Mouse (Mus musculus) forebrain, embryonic 14.5 days (tissue): Measurements from ENCODE around the gene Fndc1. TPM values are rescaled to one million over a fixed set of nuclear protein-coding genes. Genes with fewer than 3 reads are reported as not detected.

Source experiments
- ATAC-seq: fragments of 200-750 bp; cut with Nextera tagmentation; 2 replicates; pipeline ENCODE4 v1.8.0; 2017; ENCODE audit warnings: mild to moderate bottlenecking, moderate library complexity
- DNase-seq: peaks from one replicate; pipeline ENCODE4 v3.0.0-alpha.2; 2015; ENCODE audit warnings: low spot score
- H3K27ac ChIP-seq: fragments of 300-500 bp; sonication (generic); 2 replicates; pipeline ENCODE4 v1.5.1; 2014; ENCODE audit warnings: low read depth, mild to moderate bottlenecking, control low read depth, low read length, moderate library complexity
- H3K27me3 ChIP-seq: fragments of 300-500 bp; sonication (generic); replicated peaks from 2 replicates; pipeline ENCODE4 v1.6.1; 2014; ENCODE audit warnings: low read length, control low read depth, mixed read lengths; ENCODE audit not compliant: control insufficient read depth, insufficient read depth
- H3K36me3 ChIP-seq: fragments of 300-500 bp; sonication (generic); 2 replicates; pipeline ENCODE4 v1.6.1; 2014; ENCODE audit warnings: low read length, control low read depth; ENCODE audit not compliant: control insufficient read depth, insufficient read depth
- H3K4me1 ChIP-seq: fragments of 300-500 bp; sonication (generic); 2 replicates; pipeline ENCODE4 v1.6.1; 2014; ENCODE audit warnings: antibody characterized with exemption, low read length, control low read depth; ENCODE audit not compliant: control insufficient read depth, insufficient read depth
- H3K4me2 ChIP-seq: fragments of 300-500 bp; sonication (generic); 2 replicates; pipeline ENCODE4 v1.6.1; 2014; ENCODE audit warnings: mild to moderate bottlenecking, control low read depth, low read length
- H3K4me3 ChIP-seq: fragments of 300-500 bp; sonication (generic); 2 replicates; pipeline ENCODE4 v1.5.1; 2014; ENCODE audit warnings: low read depth, low read length, control low read depth
- H3K9ac ChIP-seq: fragments of 300-500 bp; sonication (generic); 2 replicates; pipeline ENCODE4 v1.6.1; 2014; ENCODE audit warnings: mild to moderate bottlenecking, low read length, control low read depth, moderate library complexity
- H3K9me3 ChIP-seq: fragments of 300-500 bp; sonication (generic); replicated peaks from 2 replicates; pipeline ENCODE4 v1.6.1; 2016; ENCODE audit warnings: low read length, control low read depth, mixed read lengths; ENCODE audit not compliant: control insufficient read depth
- WGBS: fragments of 180-500 bp; shearing (Covaris S2); extraction: QIAGEN DNeasy Blood & Tissue Kit; methylation state at CpG from one replicate; pipeline ENCODE4 v1.1.7; 2014; 5-methylcytosine and 5-hydroxymethylcytosine counted together
- polyA plus RNA-seq: library from polyadenylated mRNA; unstranded; fragments of >200 nt; fragmentation: Nextera tagmentation; extraction: Ambion mirVana; gene quantifications from 2 replicates; pipeline ENCODE4 v1.2.1, GENCODE M21; 2014

The Fndc1 gene
- polyA plus RNA-seq, 1 experiment from 2014 or later: 1.5 TPM

- no peak overlapping the region for H3K4me2 ChIP-seq
- no peaks in the 10 kb centered on the region for H3K27me3 ChIP-seq
- H3K9me3 ChIP-seq: no peaks in the 10 kb centered on the region
- ATAC-seq (no peak), DNase-seq (no peak)
- no peak overlapping the region for H3K4me3 ChIP-seq
- H3K27ac ChIP-seq: no peak overlapping the region
- no peak overlapping the region for H3K9ac ChIP-seq
- WGBS: 86% methylated on average over 9 of the region's 9 CpGs
- H3K36me3 ChIP-seq: no peaks in the 10 kb centered on the region
- no peaks in the 10 kb centered on the region for H3K4me1 ChIP-seq
Measured at GRCm38 (mm10) chr17:7802483-7802882, 24.6 kb downstream of the Fndc1 start.

- Histone ChIP-seq H3K9ac (no peak overlapping the region), H3K27ac (no peak overlapping the region), H3K36me3 (no peaks in the 10 kb centered on the region), H3K9me3 (no peaks in the 10 kb centered on the region), H3K4me1 (no peaks in the 10 kb centered on the region), H3K27me3 (no peaks in the 10 kb centered on the region), H3K4me2 (no peak overlapping the region), H3K4me3 (no peak overlapping the region)
- ATAC-seq: no peak
- WGBS: 72% methylated on average over 3 of the region's 3 CpGs
- no peak for DNase-seq
Measured at GRCm38 (mm10) chr17:7799894-7800293, 27.2 kb downstream of the Fndc1 start.

- Histone ChIP-seq H3K27me3 (no peaks in the 10 kb centered on the region), H3K4me3 (no peak overlapping the region), H3K4me1 (no peaks in the 10 kb centered on the region), H3K4me2 (no peak overlapping the region), H3K9me3 (no peaks in the 10 kb centered on the region), H3K27ac (no peak overlapping the region), H3K9ac (no peak overlapping the region), H3K36me3 (no peaks in the 10 kb centered on the region)
- 87% methylated on average over 8 of the region's 8 CpGs for WGBS
- no peak for DNase-seq
- no peak for ATAC-seq
Measured at GRCm38 (mm10) chr17:7795584-7795983, 31.5 kb downstream of the Fndc1 start.

- WGBS: 85% methylated on average over 2 of the region's 2 CpGs
- Histone ChIP-seq H3K27me3 (no peaks in the 10 kb centered on the region), H3K36me3 (no peaks in the 10 kb centered on the region), H3K4me3 (no peak overlapping the region), H3K9me3 (no peaks in the 10 kb centered on the region), H3K27ac (no peak overlapping the region), H3K4me1 (no peaks in the 10 kb centered on the region), H3K4me2 (no peak overlapping the region), H3K9ac (no peak overlapping the region)
- ATAC-seq (no peak), DNase-seq (no peak)
Measured at GRCm38 (mm10) chr17:7795168-7795567, 31.9 kb downstream of the Fndc1 start.

GRCm38 (mm10) chr17:7794093-7794492 is 33.0 kb downstream of the Fndc1 start:
- 90% methylated on average over 6 of the region's 6 CpGs for WGBS
- H3K9ac ChIP-seq: no peak overlapping the region
- ATAC-seq: no peak
- no peak overlapping the region for H3K4me3 ChIP-seq
- no peaks in the 10 kb centered on the region for H3K9me3 ChIP-seq
- no peaks in the 10 kb centered on the region for H3K4me1 ChIP-seq
- H3K36me3 ChIP-seq: no peaks in the 10 kb centered on the region
- DNase-seq: no peak
- H3K27ac ChIP-seq: no peak overlapping the region
- no peak overlapping the region for H3K4me2 ChIP-seq
- no peaks in the 10 kb centered on the region for H3K27me3 ChIP-seq

- no peaks in the 10 kb centered on the region for H3K4me1 ChIP-seq
- H3K9me3 ChIP-seq: no peaks in the 10 kb centered on the region
- 73% methylated on average over 3 of the region's 3 CpGs for WGBS
- H3K27ac ChIP-seq: no peak overlapping the region
- no peaks in the 10 kb centered on the region for H3K36me3 ChIP-seq
- no peak overlapping the region for H3K4me3 ChIP-seq
- DNase-seq (no peak), ATAC-seq (no peak)
- no peak overlapping the region for H3K9ac ChIP-seq
- no peak overlapping the region for H3K4me2 ChIP-seq
- H3K27me3 ChIP-seq: no peaks in the 10 kb centered on the region
Measured at GRCm38 (mm10) chr17:7790512-7790911, 36.6 kb downstream of the Fndc1 start.

- Histone ChIP-seq H3K4me3 (no peak overlapping the region), H3K27ac (no peak overlapping the region), H3K36me3 (no peaks in the 10 kb centered on the region), H3K9me3 (no peaks in the 10 kb centered on the region), H3K9ac (no peak overlapping the region), H3K27me3 (no peaks in the 10 kb centered on the region), H3K4me1 (no peaks in the 10 kb centered on the region), H3K4me2 (no peak overlapping the region)
- WGBS: 90% methylated on average over 3 of the region's 3 CpGs
- no peak for ATAC-seq
- DNase-seq: no peak
Measured at GRCm38 (mm10) chr17:7774101-7774500, 53.0 kb downstream of the Fndc1 start.

- H3K27me3 ChIP-seq: no peaks in the 10 kb centered on the region
- ATAC-seq: no peak
- H3K9ac ChIP-seq: no peak overlapping the region
- H3K4me2 ChIP-seq: no peak overlapping the region
- H3K4me1 ChIP-seq: no peaks in the 10 kb centered on the region
- no peaks in the 10 kb centered on the region for H3K36me3 ChIP-seq
- H3K27ac ChIP-seq: no peak overlapping the region
- H3K9me3 ChIP-seq: no peaks in the 10 kb centered on the region
- DNase-seq: no peak
- WGBS: 87% methylated on average over 4 of the region's 4 CpGs
- H3K4me3 ChIP-seq: no peak overlapping the region
Measured at GRCm38 (mm10) chr17:7759786-7760185, 67.3 kb downstream of the Fndc1 start.

GRCm38 (mm10) chr17:7755001-7755400 is 72.1 kb downstream of the Fndc1 start:
- H3K27ac ChIP-seq: no peak overlapping the region
- H3K36me3 ChIP-seq: no peaks in the 10 kb centered on the region
- ATAC-seq: no peak
- no peak overlapping the region for H3K9ac ChIP-seq
- DNase-seq: no peak
- H3K9me3 ChIP-seq: no peaks in the 10 kb centered on the region
- H3K4me1 ChIP-seq: no peaks in the 10 kb centered on the region
- WGBS: 86% methylated on average over 11 of the region's 11 CpGs
- no peak overlapping the region for H3K4me2 ChIP-seq
- no peak overlapping the region for H3K4me3 ChIP-seq
- no peaks in the 10 kb centered on the region for H3K27me3 ChIP-seq
